Mouse (Mus musculus): ENCODE results near the gene Tepp. TPM values are rescaled to one million over a fixed set of nuclear protein-coding genes. Genes with fewer than 3 reads are reported as not detected.
A peak's percentile ranks its signal among the peaks of the same experiment; 100 is the strongest.

The Tepp gene
- 0.74 TPM in 1 of 2 replicates, not detected in the other for polyA plus RNA-seq (2015; fragmentation: Nextera tagmentation; extraction: Ambion mirVana)

GRCm38 (mm10) chr8:95310342-95310970 lies at the start of gene Tepp:
Gene Tepp (plus strand): TSS chr8:95310566.
- no peak within 1 kb of the TSS for H3K9ac ChIP-seq (ENCODE audit: low read length)
- ATAC-seq (replicated peaks; ENCODE audit: extremely low read depth, insufficient read depth, low FRiP score): no peak
- H3K9me3 ChIP-seq (replicated peaks; ENCODE audit: control insufficient read depth, low read length): no peaks in the 10 kb centered on the region
- WGBS: 47% methylated on average over 6 of the region's 6 CpGs
- H3K4me1 ChIP-seq (ENCODE audit: control insufficient read depth, insufficient read depth, low read length): no peaks in the 10 kb centered on the region
- H3K27me3 ChIP-seq (ENCODE audit: control insufficient read depth, insufficient read depth, low read length): no peaks in the 10 kb centered on the region
- H3K4me3 ChIP-seq (ENCODE audit: low read length): no peak within 1 kb of the TSS
- H3K36me3 ChIP-seq (ENCODE audit: control insufficient read depth, insufficient read depth): no peaks in the 10 kb centered on the region
- no peak within 1 kb of the TSS for H3K4me2 ChIP-seq (ENCODE audit: low read depth, low read length)
- no peak within 1 kb of the TSS for H3K27ac ChIP-seq (ENCODE audit: low read length)

DNA sequence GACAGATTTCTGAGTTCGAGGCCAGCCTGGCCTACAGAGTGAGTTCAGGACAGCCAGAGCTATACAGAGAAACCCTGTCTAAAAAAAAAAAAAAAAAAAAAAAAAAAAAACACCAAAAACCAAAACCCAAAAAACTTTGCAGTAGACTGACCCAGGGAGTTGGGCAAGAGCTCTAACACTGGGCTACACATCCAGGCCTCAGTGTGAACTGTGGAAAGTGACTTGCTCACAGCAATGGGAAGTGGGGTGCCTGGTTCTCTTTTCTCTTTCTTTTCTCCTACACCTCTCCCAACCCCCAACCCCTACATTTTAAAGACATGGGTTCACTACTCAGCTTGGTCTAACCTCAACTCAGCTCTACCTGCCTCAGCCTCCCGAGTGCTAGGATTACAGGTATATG lies 48.2 kb upstream of the Tepp start:
- no peak for ATAC-seq (replicated peaks; ENCODE audit: extremely low read depth, insufficient read depth, low FRiP score)
- Histone ChIP-seq H3K4me2 (ENCODE audit: low read depth, low read length) (no peak overlapping the region), H3K9ac (ENCODE audit: low read length) (no peak overlapping the region), H3K9me3 (replicated peaks; ENCODE audit: control insufficient read depth, low read length) (no peaks in the 10 kb centered on the region), H3K4me3 (ENCODE audit: low read length) (no peak overlapping the region), H3K36me3 (ENCODE audit: control insufficient read depth, insufficient read depth) (no peaks in the 10 kb centered on the region), H3K4me1 (ENCODE audit: control insufficient read depth, insufficient read depth, low read length) (no peaks in the 10 kb centered on the region), H3K27ac (ENCODE audit: low read length) (no peak overlapping the region), H3K27me3 (ENCODE audit: control insufficient read depth, insufficient read depth, low read length) (no peaks in the 10 kb centered on the region)
- WGBS: 84% methylated on average over 2 of the region's 2 CpGs

- ATAC-seq (replicated peaks; ENCODE audit: extremely low read depth, insufficient read depth, low FRiP score): no peak
- WGBS: 75% methylated on average over 12 of the region's 12 CpGs
Observed at GRCm38 (mm10) chr8:95270501-95270900, 39.9 kb upstream of the Tepp start.

DNA sequence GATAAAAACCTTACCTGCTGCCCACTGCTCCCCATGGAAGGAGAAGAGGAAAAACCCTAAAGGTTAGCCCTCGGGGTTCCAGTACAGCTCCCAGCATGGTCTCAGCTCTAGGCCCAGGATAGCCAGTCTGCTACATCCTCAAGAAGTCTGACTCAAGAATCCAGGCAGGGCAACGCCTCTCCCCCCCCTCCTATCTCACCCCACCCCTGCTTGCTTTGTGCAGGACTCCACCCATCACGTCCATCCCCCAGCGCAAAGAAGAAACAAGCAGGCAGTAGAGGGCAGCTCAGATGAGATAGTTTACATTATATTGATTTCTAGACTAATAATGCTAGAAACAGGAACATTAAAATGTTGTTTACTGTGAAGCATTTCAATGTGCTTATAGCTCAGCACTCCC lies 38.5 kb upstream of the Tepp start:
- H3K4me2 ChIP-seq (ENCODE audit: low read depth, low read length): no peak overlapping the region
- no peak overlapping the region for H3K4me3 ChIP-seq (ENCODE audit: low read length)
- no peaks in the 10 kb centered on the region for H3K9me3 ChIP-seq (replicated peaks; ENCODE audit: control insufficient read depth, low read length)
- 37% methylated on average over 4 of the region's 4 CpGs for WGBS
- H3K27me3 ChIP-seq (ENCODE audit: control insufficient read depth, insufficient read depth, low read length): no peaks in the 10 kb centered on the region
- H3K27ac ChIP-seq (ENCODE audit: low read length): no peak overlapping the region
- H3K36me3 ChIP-seq (ENCODE audit: control insufficient read depth, insufficient read depth): no peaks in the 10 kb centered on the region
- no peak for ATAC-seq (replicated peaks; ENCODE audit: extremely low read depth, insufficient read depth, low FRiP score)
- no peaks in the 10 kb centered on the region for H3K4me1 ChIP-seq (ENCODE audit: control insufficient read depth, insufficient read depth, low read length)
- no peak overlapping the region for H3K9ac ChIP-seq (ENCODE audit: low read length)

More at GRCm38 (mm10) chr8:95270501-95270900, 39.9 kb upstream of the Tepp start:
- no peak overlapping the region for H3K4me2 ChIP-seq (ENCODE audit: low read depth, low read length)
- no peaks in the 10 kb centered on the region for H3K9me3 ChIP-seq (replicated peaks; ENCODE audit: control insufficient read depth, low read length)
- H3K4me1 ChIP-seq (ENCODE audit: control insufficient read depth, insufficient read depth, low read length): no peaks in the 10 kb centered on the region
- no peak overlapping the region for H3K9ac ChIP-seq (ENCODE audit: low read length)
- H3K36me3 ChIP-seq (ENCODE audit: control insufficient read depth, insufficient read depth): no peaks in the 10 kb centered on the region
- no peak overlapping the region for H3K27ac ChIP-seq (ENCODE audit: low read length)
- H3K4me3 ChIP-seq (ENCODE audit: low read length): no peak overlapping the region
- H3K27me3 ChIP-seq (ENCODE audit: control insufficient read depth, insufficient read depth, low read length): no peaks in the 10 kb centered on the region

DNA sequence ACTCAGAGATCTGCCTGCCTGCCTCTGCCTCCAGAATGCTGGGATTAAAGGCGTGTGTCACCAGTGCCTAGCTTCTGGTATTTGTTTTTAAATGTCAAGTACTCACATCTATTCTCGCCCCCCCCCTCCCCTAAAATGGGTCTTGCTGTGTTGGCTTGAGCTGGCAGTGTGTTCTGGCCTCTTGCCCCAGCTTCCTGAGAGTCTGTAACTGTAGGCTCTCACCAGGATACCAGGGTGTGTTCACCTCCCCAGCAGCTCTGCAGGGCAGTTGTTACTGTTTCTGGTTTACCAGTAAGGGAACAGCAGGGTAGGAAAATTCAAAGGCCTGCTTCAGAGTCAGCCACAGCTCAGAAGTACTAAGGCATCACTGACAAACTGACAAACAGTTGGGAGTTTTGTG lies 37.5 kb upstream of the Tepp start:
- H3K4me3 ChIP-seq (ENCODE audit: low read length): no peak overlapping the region
- no peak overlapping the region for H3K9ac ChIP-seq (ENCODE audit: low read length)
- H3K9me3 ChIP-seq (replicated peaks; ENCODE audit: control insufficient read depth, low read length): no peaks in the 10 kb centered on the region
- H3K4me1 ChIP-seq (ENCODE audit: control insufficient read depth, insufficient read depth, low read length): no peaks in the 10 kb centered on the region
- H3K36me3 ChIP-seq (ENCODE audit: control insufficient read depth, insufficient read depth): no peaks in the 10 kb centered on the region
- WGBS: 32% methylated on average over 2 of the region's 2 CpGs
- no peaks in the 10 kb centered on the region for H3K27me3 ChIP-seq (ENCODE audit: control insufficient read depth, insufficient read depth, low read length)
- no peak overlapping the region for H3K4me2 ChIP-seq (ENCODE audit: low read depth, low read length)
- no peak for ATAC-seq (replicated peaks; ENCODE audit: extremely low read depth, insufficient read depth, low FRiP score)
- H3K27ac ChIP-seq (ENCODE audit: low read length): no peak overlapping the region

DNA sequence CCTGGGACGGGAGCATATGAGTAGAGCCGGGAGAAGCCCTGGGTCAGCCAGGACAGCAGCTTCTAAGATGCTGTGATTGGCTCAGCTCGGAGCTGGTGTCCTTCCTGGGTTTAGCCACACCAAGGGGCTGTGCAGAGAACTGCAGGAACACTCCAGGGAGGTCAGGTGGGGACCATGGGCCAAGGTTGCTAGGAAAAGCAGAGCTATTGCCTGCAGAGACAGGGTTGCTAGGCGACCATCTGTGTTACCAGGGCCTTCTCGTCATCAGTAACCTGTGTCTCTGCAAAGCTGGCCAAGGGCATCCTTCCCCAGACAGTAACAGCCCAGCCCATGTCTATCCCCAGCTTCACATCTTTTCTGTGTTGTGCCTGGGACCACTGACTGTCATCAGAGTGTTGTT lies 28.9 kb upstream of the Tepp start:
- no peak for ATAC-seq (replicated peaks; ENCODE audit: extremely low read depth, insufficient read depth, low FRiP score)
- Histone ChIP-seq H3K4me1 (ENCODE audit: control insufficient read depth, insufficient read depth, low read length) (peaks cover 3% of the 10 kb centered on the region; the same call in 1 of the 2 replicates), H3K9ac (ENCODE audit: low read length) (no peak overlapping the region), H3K36me3 (ENCODE audit: control insufficient read depth, insufficient read depth) (no peaks in the 10 kb centered on the region), H3K4me2 (ENCODE audit: low read depth, low read length) (no peak overlapping the region), H3K9me3 (replicated peaks; ENCODE audit: control insufficient read depth, low read length) (no peaks in the 10 kb centered on the region), H3K27me3 (ENCODE audit: control insufficient read depth, insufficient read depth, low read length) (no peaks in the 10 kb centered on the region), H3K27ac (ENCODE audit: low read length) (no peak overlapping the region), H3K4me3 (ENCODE audit: low read length) (no peak overlapping the region)
- WGBS: 58% methylated on average over 5 of the region's 5 CpGs

- 47% methylated on average over 6 of the region's 6 CpGs for WGBS
- Histone ChIP-seq H3K4me1 (ENCODE audit: control insufficient read depth, insufficient read depth, low read length) (peaks cover 5% of the 10 kb centered on the region; the same call in 1 of the 2 replicates), H3K27ac (ENCODE audit: low read length) (no peak overlapping the region), H3K9ac (ENCODE audit: low read length) (no peak overlapping the region), H3K36me3 (ENCODE audit: control insufficient read depth, insufficient read depth) (no peaks in the 10 kb centered on the region), H3K9me3 (replicated peaks; ENCODE audit: control insufficient read depth, low read length) (no peaks in the 10 kb centered on the region), H3K4me3 (ENCODE audit: low read length) (no peak overlapping the region), H3K27me3 (ENCODE audit: control insufficient read depth, insufficient read depth, low read length) (no peaks in the 10 kb centered on the region), H3K4me2 (ENCODE audit: low read depth, low read length) (no peak overlapping the region)
- ATAC-seq (replicated peaks; ENCODE audit: extremely low read depth, insufficient read depth, low FRiP score): no peak
Observed at GRCm38 (mm10) chr8:95289066-95289650, 21.2 kb upstream of the Tepp start.

GRCm38 (mm10) chr8:95293172-95293571 lies 17.2 kb upstream of the Tepp start:
- 68% methylated on average over 11 of the region's 11 CpGs for WGBS
- Histone ChIP-seq H3K4me3 (ENCODE audit: low read length) (peak overlapping the region; percentile 31), H3K27ac (ENCODE audit: low read length) (peak overlapping the region; percentile 84), H3K9me3 (replicated peaks; ENCODE audit: control insufficient read depth, low read length) (no peaks in the 10 kb centered on the region), H3K27me3 (ENCODE audit: control insufficient read depth, insufficient read depth, low read length) (no peaks in the 10 kb centered on the region), H3K4me1 (ENCODE audit: control insufficient read depth, insufficient read depth, low read length) (peaks cover 5% of the 10 kb centered on the region; the same call in 1 of the 2 replicates), H3K36me3 (ENCODE audit: control insufficient read depth, insufficient read depth) (no peaks in the 10 kb centered on the region), H3K4me2 (ENCODE audit: low read depth, low read length) (peak overlapping the region; percentile 53), H3K9ac (ENCODE audit: low read length) (peak overlapping the region; percentile 59)
- peak; percentile 39; the same call in 1 of the 2 replicates for ATAC-seq (replicated peaks; ENCODE audit: extremely low read depth, insufficient read depth, low FRiP score)

GRCm38 (mm10) chr8:95293891-95294290 lies 16.5 kb upstream of the Tepp start:
- peak overlapping the region; percentile 31 for H3K4me3 ChIP-seq (ENCODE audit: low read length)
- ATAC-seq (replicated peaks; ENCODE audit: extremely low read depth, insufficient read depth, low FRiP score): peak; percentile 86
- peak overlapping the region; percentile 59 for H3K9ac ChIP-seq (ENCODE audit: low read length)

More at GRCm38 (mm10) chr8:95293891-95294290, 16.5 kb upstream of the Tepp start:
- 44% methylated on average over 7 of the region's 7 CpGs for WGBS
- Histone ChIP-seq H3K36me3 (ENCODE audit: control insufficient read depth, insufficient read depth) (no peaks in the 10 kb centered on the region), H3K27me3 (ENCODE audit: control insufficient read depth, insufficient read depth, low read length) (no peaks in the 10 kb centered on the region), H3K4me2 (ENCODE audit: low read depth, low read length) (peak overlapping the region; percentile 53), H3K9me3 (replicated peaks; ENCODE audit: control insufficient read depth, low read length) (no peaks in the 10 kb centered on the region), H3K4me1 (ENCODE audit: control insufficient read depth, insufficient read depth, low read length) (peaks cover 5% of the 10 kb centered on the region; the same call in 1 of the 2 replicates), H3K27ac (ENCODE audit: low read length) (peak overlapping the region; percentile 84)
